9 mouse cellular contexts compared by ENCODE assay signal in genomic region chr6:136553156-136553555, GRCm38 (mm10). TPM values are rescaled to one million over a fixed set of nuclear protein-coding genes. Genes with fewer than 3 reads are reported as not detected.
A peak's percentile ranks its signal among the peaks of the same experiment; 100 is the strongest.
DNase-seq lines count a peak whose midpoint lies in the region; ATAC-seq and TF ChIP-seq lines count a peak whose summit lies in the region.
"Had no signal": no experiment of that assay in that cellular context is flagged by ENCODE, and none has a peak within 500 bp of the region (broad histone marks: within the 10 kb centered on the region; RNA-seq: fewer than 3 reads in every experiment).

No protein-coding gene starts in this region.

- no peak for ATAC-seq in limb, embryonic 11.5 days (ENCODE audit: insufficient number of reproducible peaks, low FRiP score, low TSS enrichment, low read depth)
- no peak for ATAC-seq in neural tube, embryonic 15.5 days (ENCODE audit: low FRiP score)
- ATAC-seq in kidney, embryonic 14.5 days (ENCODE audit: low FRiP score, low TSS enrichment): no peak

- no peak for TF ChIP-seq POLR2A in spleen, adult 2 months (IDR thresholded peaks at IDR 0.05; ENCODE audit: low read depth, low read length)

- H3K9me3 ChIP-seq in limb, embryonic 11.5 days (ENCODE audit: control insufficient read depth, low read length): no peaks in the 10 kb centered on the region
- no peaks in the 10 kb centered on the region for H3K9me3 ChIP-seq in neural tube, embryonic 15.5 days (replicated peaks)
- no peaks in the 10 kb centered on the region for H3K9me3 ChIP-seq in kidney, embryonic 14.5 days (ENCODE audit: control insufficient read depth, low read length)

- H3K4me3 ChIP-seq in spleen, adult 2 months (ENCODE audit: extremely low read depth, insufficient read depth, insufficient read length): no peak overlapping the region
- H3K4me3 ChIP-seq in limb, embryonic 11.5 days (ENCODE audit: low read depth, low read length): no peak overlapping the region
- H3K4me3 ChIP-seq in neural tube, embryonic 15.5 days (replicated peaks): no peak overlapping the region
- no peak overlapping the region for H3K4me3 ChIP-seq in kidney, embryonic 14.5 days (ENCODE audit: low read length)

- H3K27ac ChIP-seq in spleen, adult 2 months (ENCODE audit: insufficient read depth, low read length): peak overlapping the region; percentile 63; the same call in 1 of the 2 replicates
- 0 out of 2 replicates have a peak overlapping the region, but pooled peaks have one; percentile 10 for H3K27ac ChIP-seq in limb, embryonic 11.5 days (replicated peaks; ENCODE audit: low read depth, low read length)
- H3K27ac ChIP-seq in neural tube, embryonic 15.5 days (replicated peaks): peak overlapping the region; percentile 75
- H3K27ac ChIP-seq in kidney, embryonic 14.5 days (ENCODE audit: low read depth, low read length): no peak overlapping the region; the same call in 1 of the 2 replicates

- no peaks in the 10 kb centered on the region for H3K27me3 ChIP-seq in spleen, adult 2 months (ENCODE audit: control insufficient read depth, insufficient read depth, low read length)
- H3K27me3 ChIP-seq in limb, embryonic 11.5 days (ENCODE audit: control insufficient read depth, insufficient read depth, low read length): no peaks in the 10 kb centered on the region
- H3K27me3 ChIP-seq in neural tube, embryonic 15.5 days (replicated peaks): no peaks in the 10 kb centered on the region
- H3K27me3 ChIP-seq in kidney, embryonic 14.5 days (ENCODE audit: control insufficient read depth, insufficient read depth, low read length): no peaks in the 10 kb centered on the region

- peaks cover 5% of the 10 kb centered on the region; the same call in 1 of the 2 replicates for H3K36me3 ChIP-seq in spleen, adult 2 months (ENCODE audit: control insufficient read depth, insufficient read depth, low read length)
- no peaks in the 10 kb centered on the region for H3K36me3 ChIP-seq in limb, embryonic 11.5 days (ENCODE audit: control insufficient read depth, insufficient read depth, low read length)
- H3K36me3 ChIP-seq in neural tube, embryonic 15.5 days: no peaks in the 10 kb centered on the region
- H3K36me3 ChIP-seq in kidney, embryonic 14.5 days (ENCODE audit: control insufficient read depth, insufficient read depth, low read length): no peaks in the 10 kb centered on the region

- TF ChIP-seq CTCF in spleen, adult 2 months (IDR thresholded peaks at IDR 0.05; ENCODE audit: extremely low read depth, insufficient read depth, insufficient read length, insufficient replicate concordance): no peak

- H3K4me2 ChIP-seq in limb, embryonic 11.5 days (ENCODE audit: low read depth, severe bottlenecking): no peak overlapping the region
- H3K4me2 ChIP-seq in neural tube, embryonic 15.5 days: no peak overlapping the region
- H3K4me2 ChIP-seq in kidney, embryonic 14.5 days (replicated peaks; ENCODE audit: low read depth, low read length): no peak overlapping the region

- H3K4me1 ChIP-seq in spleen, adult 2 months (ENCODE audit: control insufficient read depth, insufficient read depth, insufficient read length): peaks cover 14% of the 10 kb centered on the region
- no peaks in the 10 kb centered on the region for H3K4me1 ChIP-seq in limb, embryonic 11.5 days (ENCODE audit: control insufficient read depth, insufficient read depth, low read length)
- peaks cover 26% of the 10 kb centered on the region for H3K4me1 ChIP-seq in neural tube, embryonic 15.5 days
- H3K4me1 ChIP-seq in kidney, embryonic 14.5 days (ENCODE audit: control insufficient read depth, insufficient read depth, low read length): peaks cover 2% of the 10 kb centered on the region; the same call in 1 of the 2 replicates

- intact Hi-C loops in heart, postnatal 10 days (cut with DNase I): loop anchor here (2.0 kb wide), 1 partner anchor 34 kb away; no protein-coding TSS in a partner anchor

- DNase-seq in heart, adult 11 months: peak; percentile 82
- no peak for DNase-seq in heart, postnatal 10 days
- no peak for DNase-seq in spleen, adult 2 months (ENCODE audit: low read depth in 1 of 2, low spot score in 2 of 2)
- DNase-seq in spleen, adult 12 weeks (ENCODE audit: low spot score): no peak
- no peak for DNase-seq in limb, embryonic 11.5 days (ENCODE audit: low spot score)
- no peak for DNase-seq in thymus, adult 18-20 months
- DNase-seq: gastrocnemius, postnatal 14 days had no signal

- no peak overlapping the region for H3K9ac ChIP-seq in limb, embryonic 11.5 days (ENCODE audit: low read length)
- no peak overlapping the region for H3K9ac ChIP-seq in neural tube, embryonic 15.5 days (replicated peaks)
- H3K9ac ChIP-seq in kidney, embryonic 14.5 days (ENCODE audit: low read depth, low read length): no peak overlapping the region

- 77% methylated on average over 5 of the region's 5 CpGs for WGBS in spleen, adult 2 months
- WGBS in limb, embryonic 11.5 days: 75% methylated on average over 5 of the region's 5 CpGs
- 73% methylated on average over 5 of the region's 5 CpGs for WGBS in neural tube, embryonic 15.5 days
- 84% methylated on average over 5 of the region's 5 CpGs for WGBS in kidney, embryonic 14.5 days

RNA-seq across cellular contexts. Expression of gene Atf7ip, which starts 47.2 kb away (rescaled TPM):
- 100 to 1,000 TPM in 1 of 2 experiments, 10 to 100 TPM in 1; 93.8 to 103 TPM for total RNA-seq in heart, postnatal 10 days (2021)
- 30.3 and 32.5 TPM in 2 replicates for polyA plus RNA-seq in spleen, adult 2 months (2012; rRNA removed)
- polyA plus RNA-seq in limb, embryonic 11.5 days (2014; fragmentation: Nextera tagmentation; extraction: Ambion mirVana): 49.8 and 60.1 TPM in 2 replicates
- polyA plus RNA-seq in neural tube, embryonic 15.5 days (2015; fragmentation: Nextera tagmentation; extraction: Ambion mirVana): 33.5 and 36.0 TPM in 2 replicates
- polyA plus RNA-seq in kidney, embryonic 14.5 days (2014; fragmentation: Nextera tagmentation; extraction: Ambion mirVana): 31.3 and 54.2 TPM in 2 replicates
